In genomic region chr4:45851640-45852051, GRCm38 (mm10) we compare ENCODE assay signal across 10 mouse cellular contexts. TPM values are rescaled to one million over a fixed set of nuclear protein-coding genes. Genes with fewer than 3 reads are reported as not detected.
A peak's percentile ranks its signal among the peaks of the same experiment; 100 is the strongest.
DNase-seq lines count a peak whose midpoint lies in the region; ATAC-seq and TF ChIP-seq lines count a peak whose summit lies in the region.
"Had no signal": no experiment of that assay in that cellular context is flagged by ENCODE, and none has a peak within 500 bp of the region (broad histone marks: within the 10 kb centered on the region; RNA-seq: fewer than 3 reads in every experiment).

No protein-coding gene starts in this region.

- H3K27ac ChIP-seq in hindbrain, postnatal 0 days = no peak overlapping the region
- no peak overlapping the region for H3K27ac ChIP-seq in liver, embryonic 15.5 days (replicated peaks)
- H3K27ac ChIP-seq: heart, adult 2 months had no signal

- 28% methylated on average over 3 of the region's 3 CpGs for WGBS in hindbrain, postnatal 0 days
- WGBS in liver, embryonic 15.5 days (ENCODE audit: insufficient replicate concordance) = 36% methylated on average over 3 of the region's 3 CpGs

- no peak overlapping the region for H3K4me3 ChIP-seq in hindbrain, postnatal 0 days (ENCODE audit: low read length)
- H3K4me3 ChIP-seq in liver, embryonic 15.5 days (replicated peaks) = no peak overlapping the region
- H3K4me3 ChIP-seq: heart, adult 2 months; myocyte had no signal

- no peaks in the 10 kb centered on the region for H3K9me3 ChIP-seq in hindbrain, postnatal 0 days (ENCODE audit: low read length)
- H3K9me3 ChIP-seq in liver, embryonic 15.5 days (replicated peaks) = no peaks in the 10 kb centered on the region

- ATAC-seq in hindbrain, postnatal 0 days = peak; percentile 76; the same call in 1 of the 2 replicates
- peak; percentile 81 for ATAC-seq in liver, embryonic 15.5 days (ENCODE audit: insufficient read depth)

- DNase-seq in MN1 (ENCODE audit: low spot score) = peak; percentile 56
- DNase-seq in adrenal gland, adult (ENCODE audit: inconsistent age in 2 of 2, low spot score in 1 of 2) = peak; percentile 77 to 86
- peak; percentile 17 for DNase-seq in hindbrain, postnatal 0 days (ENCODE audit: low spot score)
- no peak for DNase-seq in urinary bladder, postnatal 25 days (ENCODE audit: low spot score)
- DNase-seq in left cerebral cortex, adult 11 months (ENCODE audit: low spot score) = no peak
- no peak for DNase-seq in left cerebral cortex, postnatal 10 days (ENCODE audit: extremely low spot score in 1 of 2, low spot score in 2 of 2)
- no peak for DNase-seq in testis, postnatal 10 days (ENCODE audit: low spot score)

- H3K36me3 ChIP-seq in hindbrain, postnatal 0 days (ENCODE audit: insufficient read depth, low read length) = no peaks in the 10 kb centered on the region
- H3K36me3 ChIP-seq in liver, embryonic 15.5 days (replicated peaks) = no peaks in the 10 kb centered on the region

- no peak overlapping the region for H3K9ac ChIP-seq in hindbrain, postnatal 0 days (replicated peaks; ENCODE audit: low read length)
- no peak overlapping the region for H3K9ac ChIP-seq in liver, embryonic 15.5 days

- TF ChIP-seq CTCF in hindbrain, postnatal 0 days (IDR thresholded peaks at IDR 0.05; ENCODE audit: low read depth) = no peak

- no peak overlapping the region for H3K4me2 ChIP-seq in hindbrain, postnatal 0 days (ENCODE audit: low read depth, low read length)
- H3K4me2 ChIP-seq in liver, embryonic 15.5 days = no peak overlapping the region

- H3K27me3 ChIP-seq in hindbrain, postnatal 0 days (ENCODE audit: insufficient read depth, low read length) = no peaks in the 10 kb centered on the region
- H3K27me3 ChIP-seq in liver, embryonic 15.5 days = no peaks in the 10 kb centered on the region; the same call in 1 of the 2 replicates

- no peaks in the 10 kb centered on the region for H3K4me1 ChIP-seq in hindbrain, postnatal 0 days (ENCODE audit: insufficient read depth, low read length)
- H3K4me1 ChIP-seq in liver, embryonic 15.5 days (replicated peaks) = peaks cover 11% of the 10 kb centered on the region; the same call in 1 of the 2 replicates

- intact Hi-C loops in left cerebral cortex, postnatal 10 days (cut with DNase I) = loop anchor here (10.0 kb wide), 1 partner anchor 837 kb away; the partner anchor contains the start of genes Polr1e and Zbtb5

RNA-seq across cellular contexts. Expression of gene Stra6l, which starts 3.2 kb away (rescaled TPM):
- total RNA-seq in hindbrain, postnatal 0 days (2014; rRNA removed) = 0.07 and 0.26 TPM in 2 replicates
- 0.11 and 0.20 TPM in 2 replicates for polyA plus RNA-seq in hindbrain, postnatal 0 days (2015; fragmentation: Nextera tagmentation; extraction: Ambion mirVana)
- 5.9 and 7.2 TPM in 2 replicates for polyA plus RNA-seq in liver, embryonic 15.5 days (2015; fragmentation: Nextera tagmentation; extraction: Ambion mirVana)
- not detected for total RNA-seq in left cerebral cortex, postnatal 10 days (2021)
- total RNA-seq: heart, adult 2 months had no signal
- polyA plus RNA-seq: myocyte had no signal

RNA-seq across cellular contexts. Expression of gene Igfbpl1, which starts 24.9 kb away (rescaled TPM):
- total RNA-seq in hindbrain, postnatal 0 days (2014; rRNA removed) = 86.1 and 103 TPM in 2 replicates
- polyA plus RNA-seq in hindbrain, postnatal 0 days (2015; fragmentation: Nextera tagmentation; extraction: Ambion mirVana) = 20.3 and 22.2 TPM in 2 replicates
- not detected in 2 replicates for polyA plus RNA-seq in liver, embryonic 15.5 days (2015; fragmentation: Nextera tagmentation; extraction: Ambion mirVana)
- 1 to 10 TPM; 2.6 to 2.9 TPM for total RNA-seq in left cerebral cortex, postnatal 10 days (2021)
- polyA plus RNA-seq: myocyte had no signal

RNA-seq across cellular contexts. Expression of gene Ccdc180, which starts 38.5 kb away (rescaled TPM):
- total RNA-seq in hindbrain, postnatal 0 days (2014; rRNA removed) = 0.63 and 1.0 TPM in 2 replicates
- 0.20 and 0.51 TPM in 2 replicates for polyA plus RNA-seq in hindbrain, postnatal 0 days (2015; fragmentation: Nextera tagmentation; extraction: Ambion mirVana)
- 0.06 and 0.07 TPM in 2 replicates for polyA plus RNA-seq in liver, embryonic 15.5 days (2015; fragmentation: Nextera tagmentation; extraction: Ambion mirVana)
- total RNA-seq in left cerebral cortex, postnatal 10 days (2021) = under 1 TPM; 0.08 to 0.21 TPM
- total RNA-seq: heart, adult 2 months had no signal
- polyA plus RNA-seq: myocyte had no signal

RNA-seq across cellular contexts. Expression of gene Aldh1b1, which starts 52.8 kb away (rescaled TPM):
- total RNA-seq in hindbrain, postnatal 0 days (2014; rRNA removed) = 23.0 and 24.4 TPM in 2 replicates
- 18.8 TPM in 2 replicates for polyA plus RNA-seq in hindbrain, postnatal 0 days (2015; fragmentation: Nextera tagmentation; extraction: Ambion mirVana)
- polyA plus RNA-seq in liver, embryonic 15.5 days (2015; fragmentation: Nextera tagmentation; extraction: Ambion mirVana) = 84.6 and 101 TPM in 2 replicates
- total RNA-seq in left cerebral cortex, postnatal 10 days (2021) = 10 to 100 TPM; 17.7 to 18.3 TPM

Comparison
In these comparisons a context has a peak if more than half of its experiments do, and no peak if none do; other contexts are left out.
1. DNase-seq: peak in MN1 (single experiment), adrenal gland, adult (2 of 2) and hindbrain, postnatal 0 days (single experiment); none in urinary bladder, postnatal 25 days (single experiment), left cerebral cortex, adult 11 months (single experiment), left cerebral cortex, postnatal 10 days (0 of 2) and testis, postnatal 10 days (single experiment).
2. RNA of gene Igfbpl1, which starts 24.9 kb away (total RNA-seq): 86.1 to 103 TPM in hindbrain, postnatal 0 days; 2.6 to 2.9 TPM in left cerebral cortex, postnatal 10 days; every median in the first group is over 10 times any median in the second.